Mouse (Mus musculus) midbrain, embryonic 11.5 days (tissue): ENCODE measurements around the gene Sorbs1. TPM values are rescaled to one million over a fixed set of nuclear protein-coding genes. Genes with fewer than 3 reads are reported as not detected.

ENCODE experiments used
- ATAC-seq: fragments of 200-750 bp; cut with Nextera tagmentation; 2 replicates; pipeline ENCODE4 v1.8.0; 2017; ENCODE audit warnings: moderate TSS enrichment, moderate library complexity; ENCODE audit not compliant: low FRiP score
- DNase-seq: peaks from one replicate; pipeline ENCODE4 v3.0.0; 2015; ENCODE audit warnings: low spot score; ENCODE audit errors: missing footprints
- H3K27ac ChIP-seq: fragments of 300-500 bp; sonication (generic); 2 replicates; pipeline ENCODE4 v1.5.1; 2014; ENCODE audit warnings: low read depth, low read length
- H3K27me3 ChIP-seq: fragments of 300-500 bp; sonication (generic); 2 replicates; pipeline ENCODE4 v1.6.1; 2014; ENCODE audit warnings: mild to moderate bottlenecking, low read length, moderate library complexity, mixed read lengths; ENCODE audit not compliant: control insufficient read depth, insufficient read depth
- H3K36me3 ChIP-seq: fragments of 300-500 bp; sonication (generic); 2 replicates; pipeline ENCODE4 v1.6.1; 2014; ENCODE audit warnings: mild to moderate bottlenecking, low read length, moderate library complexity, mixed read lengths; ENCODE audit not compliant: control insufficient read depth, insufficient read depth
- H3K4me1 ChIP-seq: fragments of 300-500 bp; sonication (generic); 2 replicates; pipeline ENCODE4 v1.6.1; 2014; ENCODE audit warnings: low read length; ENCODE audit not compliant: control insufficient read depth, insufficient read depth
- H3K4me2 ChIP-seq: fragments of 300-500 bp; sonication (generic); 2 replicates; pipeline ENCODE4 v1.6.1; 2014; ENCODE audit warnings: mild to moderate bottlenecking, moderate library complexity
- H3K4me3 ChIP-seq: fragments of 300-500 bp; sonication (generic); 2 replicates; pipeline ENCODE4 v1.5.1; 2014; ENCODE audit warnings: low read depth, low read length
- H3K9ac ChIP-seq: fragments of 300-500 bp; sonication (generic); 2 replicates; pipeline ENCODE4 v1.6.1; 2014; ENCODE audit warnings: low read length
- H3K9me3 ChIP-seq: fragments of 300-500 bp; sonication (generic); 2 replicates; pipeline ENCODE4 v1.6.1; 2016; ENCODE audit warnings: low read length; ENCODE audit not compliant: control insufficient read depth
- WGBS: fragments of 180-500 bp; shearing (Covaris S2); extraction: QIAGEN DNeasy Blood & Tissue Kit; methylation state at CpG from one replicate; pipeline ENCODE4 v1.1.7; 2014; 5-methylcytosine and 5-hydroxymethylcytosine counted together
- polyA plus RNA-seq: library from polyadenylated mRNA; unstranded; fragments of >200 nt; fragmentation: Nextera tagmentation; extraction: Ambion mirVana; gene quantifications from 2 replicates; pipeline ENCODE4 v1.2.1, GENCODE M21; 2014

Gene Sorbs1
- polyA plus RNA-seq, 1 experiment from 2014 or later: 61.0 TPM

DNA sequence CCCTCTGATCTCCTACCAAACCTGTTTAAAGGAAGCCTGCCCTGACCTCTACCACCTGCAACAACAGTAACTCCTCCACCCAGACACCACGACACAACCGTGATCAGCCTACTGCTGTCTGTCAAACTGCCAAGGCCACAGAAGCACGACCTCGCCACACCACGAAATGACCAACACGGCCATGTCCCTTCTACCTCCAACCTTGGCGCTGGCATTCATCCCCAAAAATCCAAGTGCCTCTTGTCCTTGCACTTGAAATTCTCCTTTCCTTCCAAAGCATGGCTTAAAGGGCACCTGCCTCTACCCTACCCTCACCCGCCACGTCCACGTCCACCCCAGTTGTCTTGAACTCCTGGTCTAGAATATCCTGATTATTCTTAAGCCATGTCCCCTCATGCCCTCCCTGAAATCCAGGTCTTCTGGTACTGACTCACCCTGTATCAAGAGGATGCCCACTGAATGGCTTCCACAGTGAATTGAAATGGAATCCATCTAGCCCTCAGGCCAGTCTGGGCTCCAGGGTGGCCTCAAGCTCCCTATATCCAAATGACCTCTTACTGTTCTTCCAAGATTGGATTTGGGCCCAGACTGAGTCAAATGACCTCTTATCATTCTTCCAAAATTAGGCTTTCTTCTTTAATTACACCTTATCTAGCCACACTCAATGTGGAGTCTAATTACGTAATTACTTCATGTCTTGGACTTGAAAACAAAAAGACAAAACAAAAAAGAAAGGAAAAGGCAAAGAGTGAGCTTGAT lies 16.9 kb downstream of the Sorbs1 start:
- 92% methylated on average over 11 of the region's 11 CpGs for WGBS
- ATAC-seq: no peak

DNA sequence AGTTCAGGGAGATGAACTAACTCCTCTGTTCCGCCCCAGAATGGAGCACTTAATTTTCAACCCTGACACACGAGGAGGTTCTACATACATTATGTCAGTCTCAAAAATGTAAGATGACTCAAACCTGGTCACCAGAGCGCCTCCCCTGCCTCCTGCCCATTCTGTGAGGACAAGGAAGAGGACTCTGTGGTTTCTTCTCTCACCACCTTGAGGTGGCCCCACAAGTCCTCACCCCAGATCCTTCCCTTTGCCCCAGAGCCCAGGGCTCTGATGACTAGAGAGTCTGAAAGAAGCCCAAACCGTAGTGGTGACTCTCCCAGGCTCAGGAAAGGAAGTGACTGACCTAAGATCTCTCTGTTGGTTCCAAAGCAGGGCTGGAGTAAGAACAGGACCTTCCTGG lies 17.5 kb downstream of the Sorbs1 start:
- no peak overlapping the region for H3K9ac ChIP-seq
- H3K4me2 ChIP-seq: no peak overlapping the region
- DNase-seq (no peak), ATAC-seq (no peak)
- H3K9me3 ChIP-seq: no peaks in the 10 kb centered on the region
- no peaks in the 10 kb centered on the region for H3K36me3 ChIP-seq
- no peak overlapping the region for H3K4me3 ChIP-seq
- no peak overlapping the region for H3K27ac ChIP-seq
- 91% methylated on average over 4 of the region's 4 CpGs for WGBS
- H3K4me1 ChIP-seq: peaks cover 5% of the 10 kb centered on the region
- H3K27me3 ChIP-seq: no peaks in the 10 kb centered on the region

More for the DNA sequence above, 16.9 kb downstream of the Sorbs1 start:
- no peaks in the 10 kb centered on the region for H3K9me3 ChIP-seq
- no peak for DNase-seq
- peaks cover 5% of the 10 kb centered on the region for H3K4me1 ChIP-seq
- H3K9ac ChIP-seq: no peak overlapping the region
- H3K27me3 ChIP-seq: no peaks in the 10 kb centered on the region
- H3K27ac ChIP-seq: no peak overlapping the region
- no peaks in the 10 kb centered on the region for H3K36me3 ChIP-seq
- H3K4me3 ChIP-seq: no peak overlapping the region
- no peak overlapping the region for H3K4me2 ChIP-seq

DNA sequence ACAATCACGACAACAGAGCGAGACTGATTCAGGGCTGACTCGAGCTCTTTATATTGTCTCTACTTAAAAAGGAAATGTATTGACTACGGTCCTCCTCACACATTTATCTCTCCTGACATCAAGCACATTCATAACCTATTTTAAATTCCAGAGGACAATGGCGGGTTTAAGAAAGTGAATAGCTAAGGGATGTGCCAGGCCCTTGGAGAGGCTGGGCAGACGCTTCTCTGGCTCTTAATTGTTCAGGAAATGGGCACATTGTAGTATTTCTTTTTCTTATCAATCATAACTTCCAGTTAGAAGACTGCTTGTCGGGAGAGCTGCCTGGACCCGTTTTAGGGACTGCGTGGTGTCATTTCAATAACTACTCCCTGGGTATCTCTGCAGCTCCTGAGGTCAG lies 20.7 kb downstream of the Sorbs1 start:
- H3K9ac ChIP-seq: no peak overlapping the region
- H3K4me1 ChIP-seq: peaks cover 9% of the 10 kb centered on the region; the same call in 1 of the 2 replicates
- no peak overlapping the region for H3K27ac ChIP-seq
- ATAC-seq: no peak
- DNase-seq: no peak
- H3K9me3 ChIP-seq: no peaks in the 10 kb centered on the region
- 59% methylated on average over 9 of the region's 9 CpGs for WGBS
- no peak overlapping the region for H3K4me3 ChIP-seq
- H3K27me3 ChIP-seq: no peaks in the 10 kb centered on the region
- no peak overlapping the region for H3K4me2 ChIP-seq
- no peaks in the 10 kb centered on the region for H3K36me3 ChIP-seq

DNA sequence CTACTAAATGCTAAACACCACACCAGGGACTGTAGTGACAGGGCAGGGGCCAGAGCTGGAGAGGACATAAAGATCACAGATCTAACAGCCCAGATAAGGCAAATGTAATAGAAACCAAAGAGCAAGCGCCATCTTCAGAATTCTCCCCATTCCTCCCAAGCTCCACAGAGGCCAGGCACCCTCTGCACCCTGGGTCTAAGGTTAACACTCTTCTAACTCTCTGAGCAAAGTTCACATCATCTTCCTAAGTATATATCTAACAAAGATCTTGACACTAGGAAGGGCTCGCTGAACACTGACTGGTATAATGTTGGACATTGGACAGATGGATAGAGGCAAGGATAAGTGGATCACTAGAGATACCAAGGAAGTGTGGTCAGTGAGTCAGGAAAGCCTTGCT lies 22.1 kb downstream of the Sorbs1 start:
- Histone ChIP-seq H3K4me2 (no peak overlapping the region), H3K9ac (no peak overlapping the region), H3K9me3 (no peaks in the 10 kb centered on the region), H3K4me3 (no peak overlapping the region), H3K27ac (no peak overlapping the region), H3K27me3 (no peaks in the 10 kb centered on the region), H3K4me1 (peaks cover 9% of the 10 kb centered on the region; the same call in 1 of the 2 replicates), H3K36me3 (no peaks in the 10 kb centered on the region)
- no peak for DNase-seq
- no peak for ATAC-seq
- 90% methylated on average over 2 of the region's 2 CpGs for WGBS

DNA sequence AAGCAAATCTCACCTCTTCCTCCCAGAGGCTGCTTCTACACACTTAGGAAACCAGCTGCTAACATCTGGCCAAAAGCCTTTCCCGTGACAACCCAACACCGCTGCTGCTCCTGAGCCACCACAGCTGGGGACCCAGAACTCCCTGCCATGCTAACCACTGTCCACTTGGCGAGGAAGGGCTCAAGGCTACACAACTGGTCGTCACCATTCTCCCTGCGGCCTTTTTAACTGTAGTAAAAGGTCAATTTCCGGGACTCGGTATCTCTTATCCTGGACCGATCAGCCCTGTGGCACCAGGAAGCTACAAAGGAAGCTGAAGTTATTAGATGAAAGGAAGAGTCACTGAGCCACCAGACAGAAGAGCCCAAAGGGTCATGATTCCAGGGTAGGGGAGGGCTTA lies 22.8 kb downstream of the Sorbs1 start:
- H3K4me1 ChIP-seq: peaks cover 9% of the 10 kb centered on the region; the same call in 1 of the 2 replicates

GRCm38 (mm10) chr19:40489633-40490032 lies 23.9 kb downstream of the Sorbs1 start:
- no peaks in the 10 kb centered on the region for H3K27me3 ChIP-seq
- H3K4me2 ChIP-seq: no peak overlapping the region
- 74% methylated on average over 6 of the region's 6 CpGs for WGBS
- no peak overlapping the region for H3K4me3 ChIP-seq
- H3K36me3 ChIP-seq: no peaks in the 10 kb centered on the region
- H3K4me1 ChIP-seq: peaks cover 9% of the 10 kb centered on the region; the same call in 1 of the 2 replicates
- ATAC-seq (no peak), DNase-seq (no peak)
- no peak overlapping the region for H3K27ac ChIP-seq
- H3K9me3 ChIP-seq: no peaks in the 10 kb centered on the region
- no peak overlapping the region for H3K9ac ChIP-seq

More for the DNA sequence above, 22.8 kb downstream of the Sorbs1 start:
- no peaks in the 10 kb centered on the region for H3K27me3 ChIP-seq
- H3K9ac ChIP-seq: no peak overlapping the region
- no peak overlapping the region for H3K4me3 ChIP-seq
- no peaks in the 10 kb centered on the region for H3K9me3 ChIP-seq
- H3K27ac ChIP-seq: no peak overlapping the region
- H3K4me2 ChIP-seq: no peak overlapping the region
- H3K36me3 ChIP-seq: no peaks in the 10 kb centered on the region
- DNase-seq (no peak), ATAC-seq (no peak)
- 82% methylated on average over 8 of the region's 8 CpGs for WGBS

DNA sequence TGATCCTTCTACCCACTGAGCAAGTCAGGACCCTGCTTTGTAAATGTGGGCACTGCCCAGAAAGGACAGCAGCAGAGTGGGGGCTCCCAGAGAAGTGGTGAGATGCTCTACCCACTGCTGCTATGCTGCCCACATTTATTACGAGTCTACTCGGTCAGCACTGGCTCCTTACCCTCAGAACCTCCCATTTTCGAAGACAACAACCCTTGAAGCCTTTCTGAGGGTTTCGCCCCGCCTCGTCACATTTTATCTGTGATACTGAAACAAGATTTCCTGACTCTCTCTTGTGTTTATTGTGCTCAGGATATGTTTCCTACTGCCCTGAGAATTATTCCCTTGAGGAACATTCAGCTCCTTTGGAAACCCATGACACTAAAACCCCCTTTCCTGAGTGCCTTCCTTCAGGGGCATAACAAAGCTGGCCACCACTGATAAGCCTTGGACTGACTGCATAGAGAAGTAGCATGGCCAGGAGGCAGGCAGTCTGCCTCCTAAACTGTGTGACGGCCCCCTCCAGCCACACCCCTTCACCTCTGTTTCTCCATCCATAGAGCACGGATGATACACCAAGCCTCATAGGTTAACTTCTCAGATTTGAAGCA lies 24.6 kb downstream of the Sorbs1 start:
- Histone ChIP-seq H3K9ac (no peak overlapping the region), H3K27me3 (no peaks in the 10 kb centered on the region), H3K36me3 (no peaks in the 10 kb centered on the region), H3K4me1 (peaks cover 9% of the 10 kb centered on the region; the same call in 1 of the 2 replicates), H3K4me2 (no peak overlapping the region), H3K27ac (no peak overlapping the region), H3K4me3 (no peak overlapping the region), H3K9me3 (no peaks in the 10 kb centered on the region; the same call in 1 of the 2 replicates)
- DNase-seq (no peak), ATAC-seq (no peak)
- 73% methylated on average over 8 of the region's 8 CpGs for WGBS

- peaks cover 4% of the 10 kb centered on the region; the same call in 1 of the 2 replicates for H3K4me1 ChIP-seq
- no peak for ATAC-seq
- no peaks in the 10 kb centered on the region; the same call in 1 of the 2 replicates for H3K9me3 ChIP-seq
- H3K36me3 ChIP-seq: no peaks in the 10 kb centered on the region
- H3K4me2 ChIP-seq: no peak overlapping the region
- 92% methylated on average over 11 of the region's 11 CpGs for WGBS
- no peak overlapping the region for H3K27ac ChIP-seq
- no peak overlapping the region for H3K4me3 ChIP-seq
- no peak overlapping the region for H3K9ac ChIP-seq
- no peak for DNase-seq
- no peaks in the 10 kb centered on the region for H3K27me3 ChIP-seq
Measured at GRCm38 (mm10) chr19:40487561-40487960, 26.0 kb downstream of the Sorbs1 start.

GRCm38 (mm10) chr19:40481115-40481514 lies 32.5 kb downstream of the Sorbs1 start:
- H3K9me3 ChIP-seq: no peaks in the 10 kb centered on the region; the same call in 1 of the 2 replicates
- no peak overlapping the region for H3K9ac ChIP-seq
- H3K4me3 ChIP-seq: no peak overlapping the region
- no peaks in the 10 kb centered on the region for H3K4me1 ChIP-seq
- no peaks in the 10 kb centered on the region for H3K36me3 ChIP-seq
- no peak overlapping the region for H3K4me2 ChIP-seq
- 87% methylated on average over 6 of the region's 6 CpGs for WGBS
- no peaks in the 10 kb centered on the region for H3K27me3 ChIP-seq
- DNase-seq (no peak), ATAC-seq (no peak)
- no peak overlapping the region for H3K27ac ChIP-seq
